Mouse (Mus musculus): Measurements from ENCODE around the gene Myo18b.

GRCm38 (mm10) chr5:112707478-112707877, 188.7 kb downstream of the Myo18b start:
- TF ChIP-seq POLR2A (IDR thresholded peaks at IDR 0.05; ENCODE audit: low read depth, low read length) = no peak
- TF ChIP-seq CTCF (IDR thresholded peaks at IDR 0.05; ENCODE audit: extremely low read depth, insufficient read depth, insufficient read length, insufficient replicate concordance) = no peak

All from spleen, adult 2 months (tissue).